Mouse (Mus musculus): Measurements from ENCODE around the gene Rap1a. TPM values are rescaled to one million over a fixed set of nuclear protein-coding genes. Genes with fewer than 3 reads are reported as not detected.
A peak's percentile ranks its signal among the peaks of the same experiment; 100 is the strongest.

Rap1a gene
- polyA plus RNA-seq, 1 experiment = 257 TPM

- Histone ChIP-seq H3K4me3 (ENCODE audit: insufficient read depth, low read length) (peak overlapping the region; percentile 95), H3K4me1 (ENCODE audit: control insufficient read depth, insufficient read depth, low read length) (peaks cover 14% of the 10 kb centered on the region), H3K27ac (ENCODE audit: insufficient read depth, low read depth, low read length) (peak overlapping the region; percentile 33)
- TF ChIP-seq CTCF (IDR thresholded peaks at IDR 0.05; ENCODE audit: low read depth, low read length) (no peak), POLR2A (IDR thresholded peaks at IDR 0.05; ENCODE audit: borderline replicate concordance, low read depth, low read length) (no peak)
Observed at GRCm38 (mm10) chr3:105686394-105687323, 114.5 kb downstream of the Rap1a start.

GRCm38 (mm10) chr3:105680346-105680745 is 120.8 kb downstream of the Rap1a start:
- Histone ChIP-seq H3K4me3 (ENCODE audit: insufficient read depth, low read length) (no peak overlapping the region), H3K4me1 (ENCODE audit: control insufficient read depth, insufficient read depth, low read length) (no peaks in the 10 kb centered on the region; the same call in 1 of the 2 replicates), H3K27ac (ENCODE audit: insufficient read depth, low read depth, low read length) (no peak overlapping the region)
- TF ChIP-seq CTCF (IDR thresholded peaks at IDR 0.05; ENCODE audit: low read depth, low read length) (no peak), POLR2A (IDR thresholded peaks at IDR 0.05; ENCODE audit: borderline replicate concordance, low read depth, low read length) (no peak)

Other genes with a start within 250 kb of the Rap1a start
- 13.6 and 14.6 TPM in 2 replicates for gene Ddx20, start 113.8 kb downstream of the Rap1a start, polyA plus RNA-seq (2012; ENCODE audit: insufficient read depth, insufficient read length, missing spikeins)
- gene Inka2, start 96.7 kb downstream of the Rap1a start, polyA plus RNA-seq (2012; ENCODE audit: insufficient read depth, insufficient read length, missing spikeins) = 0.47 and 0.95 TPM in 2 replicates
- 2.6 and 2.7 TPM in 2 replicates for gene Adora3, start 69.5 kb upstream of the Rap1a start, polyA plus RNA-seq (2012; ENCODE audit: insufficient read depth, insufficient read length, missing spikeins)
- 1.1 TPM in 1 of 2 replicates, not detected in the other for gene Tmigd3, start 69.6 kb upstream of the Rap1a start, polyA plus RNA-seq (2012; ENCODE audit: insufficient read depth, insufficient read length, missing spikeins)
- gene I830077J02Rik, start 131.3 kb upstream of the Rap1a start, polyA plus RNA-seq (2012; ENCODE audit: insufficient read depth, insufficient read length, missing spikeins) = 16.9 and 17.2 TPM in 2 replicates
- 11.7 and 16.3 TPM in 2 replicates for gene Wdr77, start 158.0 kb upstream of the Rap1a start, polyA plus RNA-seq (2012; ENCODE audit: insufficient read depth, insufficient read length, missing spikeins)
- gene Atp5f1, start 158.8 kb upstream of the Rap1a start, polyA plus RNA-seq (2012; ENCODE audit: insufficient read depth, insufficient read length, missing spikeins) = 323 and 358 TPM in 2 replicates
- gene Ovgp1, start 172.4 kb upstream of the Rap1a start, polyA plus RNA-seq (2012; ENCODE audit: insufficient read depth, insufficient read length, missing spikeins) = 1.8 TPM in 2 replicates
- not detected in 2 replicates for gene Pifo, start 213.3 kb upstream of the Rap1a start, polyA plus RNA-seq (2012; ENCODE audit: insufficient read depth, insufficient read length, missing spikeins)
- not detected in 2 replicates for gene Chil5, start 231.5 kb upstream of the Rap1a start, polyA plus RNA-seq (2012; ENCODE audit: insufficient read depth, insufficient read length, missing spikeins)